Mouse (Mus musculus) heart, embryonic 15.5 days (tissue): ENCODE measurements around the gene Shcbp1l. TPM values are rescaled to one million over a fixed set of nuclear protein-coding genes. Genes with fewer than 3 reads are reported as not detected.
"Not testable (repeated sequence)": the region's sequence is repeated elsewhere in the genome, so short reads cannot be mapped to it uniquely, and the experiment has no call there.

Experiments used
- ATAC-seq: fragments of 200-750 bp; cut with Nextera tagmentation; replicated peaks from 2 replicates; pipeline ENCODE4 v1.8.0; 2017; ENCODE audit warnings: low read depth, moderate TSS enrichment; ENCODE audit not compliant: insufficient number of reproducible peaks, insufficient read depth, low FRiP score
- H3K27ac ChIP-seq: fragments of 300-500 bp; sonication (generic); 2 replicates; pipeline ENCODE4 v1.5.1; 2015; ENCODE audit warnings: mild to moderate bottlenecking, inconsistent platforms
- H3K27me3 ChIP-seq: fragments of 300-500 bp; sonication (generic); 2 replicates; pipeline ENCODE4 v1.6.1; 2015; ENCODE audit warnings: inconsistent platforms
- H3K36me3 ChIP-seq: fragments of 300-500 bp; sonication (generic); 2 replicates; pipeline ENCODE4 v1.6.1; 2015; ENCODE audit warnings: mild to moderate bottlenecking, inconsistent platforms
- H3K4me1 ChIP-seq: fragments of 300-500 bp; sonication (generic); replicated peaks from 2 replicates; pipeline ENCODE4 v1.6.1; 2015; ENCODE audit warnings: inconsistent platforms
- H3K4me2 ChIP-seq: fragments of 300-500 bp; sonication (generic); 2 replicates; pipeline ENCODE4 v1.6.1; 2015; ENCODE audit warnings: inconsistent platforms, mild to moderate bottlenecking, moderate library complexity
- H3K4me3 ChIP-seq: fragments of 300-500 bp; sonication (generic); 2 replicates; pipeline ENCODE4 v1.5.1; 2015; ENCODE audit warnings: mild to moderate bottlenecking, inconsistent platforms
- H3K9ac ChIP-seq: fragments of 300-500 bp; sonication (generic); 2 replicates; pipeline ENCODE4 v1.6.1; 2015; ENCODE audit warnings: mild to moderate bottlenecking, inconsistent platforms
- H3K9me3 ChIP-seq: fragments of 300-500 bp; sonication (generic); replicated peaks from 2 replicates; pipeline ENCODE4 v1.6.1; 2016; ENCODE audit warnings: inconsistent platforms
- WGBS: fragments of 180-500 bp; shearing (Covaris S2); methylation state at CpG from one replicate; pipeline ENCODE4 v1.1.7; 2015; ENCODE audit warnings: mixed read lengths; 5-methylcytosine and 5-hydroxymethylcytosine counted together
- polyA plus RNA-seq: library from polyadenylated mRNA; unstranded; fragments of >200 nt; fragmentation: Nextera tagmentation; extraction: Ambion mirVana; gene quantifications from 2 replicates; pipeline ENCODE4 v1.2.1, GENCODE M21; 2015

Shcbp1l gene
- 0.25 TPM in 1 of 2 replicates, not detected in the other for polyA plus RNA-seq

- H3K4me1 ChIP-seq, result peaks cover 14% of the 10 kb centered on the region
- peak within 1 kb of the TSS; percentile 59 for H3K9ac ChIP-seq
- H3K4me3 ChIP-seq, result peak within 1 kb of the TSS; percentile 64
- H3K27me3 ChIP-seq, result peaks cover 13% of the 10 kb centered on the region
- ATAC-seq, result peak; percentile 74
- no peaks in the 10 kb centered on the region for H3K9me3 ChIP-seq
- no peaks in the 10 kb centered on the region for H3K36me3 ChIP-seq
- H3K4me2 ChIP-seq, result peak within 1 kb of the TSS; percentile 99
- no peak within 1 kb of the TSS for H3K27ac ChIP-seq
- 4% methylated on average over 60 of the region's 60 CpGs for WGBS
Measured at GRCm38 (mm10) chr1:153424770-153425584, at the start of gene Shcbp1l. Gene Shcbp1l, plus strand, starts transcription at chr1:153425162.

GRCm38 (mm10) chr1:153376446-153376845, 48.5 kb upstream of the Shcbp1l start:
- Histone ChIP-seq H3K4me3 (no peak overlapping the region), H3K4me2 (no peak overlapping the region), H3K27me3 (no peaks in the 10 kb centered on the region), H3K9ac (no peak overlapping the region), H3K36me3 (no peaks in the 10 kb centered on the region), H3K27ac (no peak overlapping the region), H3K9me3 (no peaks in the 10 kb centered on the region), H3K4me1 (no peaks in the 10 kb centered on the region; the same call in 1 of the 2 replicates)
- 49% methylated on average over 6 of the region's 6 CpGs for WGBS
- ATAC-seq, result no peak

- Histone ChIP-seq H3K36me3 (no peaks in the 10 kb centered on the region), H3K9ac (no peak overlapping the region), H3K9me3 (no peaks in the 10 kb centered on the region), H3K4me3 (no peak overlapping the region), H3K27ac (no peak overlapping the region), H3K4me2 (no peak overlapping the region), H3K27me3 (no peaks in the 10 kb centered on the region), H3K4me1 (no peaks in the 10 kb centered on the region; the same call in 1 of the 2 replicates)
- ATAC-seq, result no peak
- 52% methylated on average over 6 of the region's 6 CpGs for WGBS
Measured at GRCm38 (mm10) chr1:153378587-153378986, 46.4 kb upstream of the Shcbp1l start.

DNA sequence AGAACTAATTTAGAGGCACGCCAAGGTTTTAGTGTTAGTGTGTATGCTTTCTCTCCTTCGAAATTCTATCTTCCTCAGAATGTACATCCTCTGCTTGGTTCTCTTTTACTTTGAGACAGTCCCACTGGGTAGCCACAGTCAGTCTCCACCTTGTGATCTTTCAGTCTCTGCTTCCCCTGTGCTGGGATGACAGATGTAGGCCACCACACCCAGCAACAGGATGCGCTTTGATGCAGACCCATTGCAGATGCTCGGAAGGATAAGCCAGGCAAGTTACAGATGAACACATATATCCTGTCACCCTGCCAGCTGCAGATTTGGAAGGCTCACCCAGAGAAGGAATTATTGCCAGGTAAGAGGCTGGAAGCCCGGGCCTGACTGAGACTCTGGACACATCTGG, 45.1 kb upstream of the Shcbp1l start:
- no peaks in the 10 kb centered on the region for H3K36me3 ChIP-seq
- H3K9ac ChIP-seq, result no peak overlapping the region
- 79% methylated on average over 5 of the region's 5 CpGs for WGBS
- H3K4me1 ChIP-seq, result no peaks in the 10 kb centered on the region; the same call in 1 of the 2 replicates
- H3K27ac ChIP-seq, result no peak overlapping the region
- no peak overlapping the region for H3K4me3 ChIP-seq
- ATAC-seq, result no peak
- H3K9me3 ChIP-seq, result no peaks in the 10 kb centered on the region
- H3K4me2 ChIP-seq, result no peak overlapping the region
- no peaks in the 10 kb centered on the region for H3K27me3 ChIP-seq

GRCm38 (mm10) chr1:153380746-153381282, 44.1 kb upstream of the Shcbp1l start:
- no peak overlapping the region for H3K4me2 ChIP-seq

DNA sequence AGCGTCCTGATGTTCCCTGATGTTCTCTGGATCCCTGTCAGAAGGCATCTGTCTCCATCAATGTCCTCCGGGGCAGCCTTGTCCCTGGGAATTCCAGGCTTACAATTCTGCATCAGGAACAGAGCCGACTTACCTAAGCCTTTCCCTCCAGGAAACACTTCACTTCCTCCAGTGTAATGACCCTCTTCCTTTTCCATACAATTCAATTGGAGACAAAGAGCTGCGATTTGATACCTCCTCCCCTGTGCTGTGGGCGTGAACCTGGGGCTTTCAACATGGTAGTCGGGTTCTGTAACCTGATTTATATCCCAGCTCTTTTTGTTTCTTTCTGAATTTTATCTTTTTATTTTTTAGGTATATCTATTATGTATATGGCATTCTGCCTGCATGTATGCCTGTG, 39.9 kb upstream of the Shcbp1l start:
- ATAC-seq, result no peak
- WGBS, result 57% methylated on average over 6 of the region's 6 CpGs
- H3K4me1 ChIP-seq, result peaks cover 5% of the 10 kb centered on the region

More at GRCm38 (mm10) chr1:153380746-153381282, 44.1 kb upstream of the Shcbp1l start:
- no peak for ATAC-seq
- no peak overlapping the region for H3K9ac ChIP-seq
- H3K4me1 ChIP-seq, result no peaks in the 10 kb centered on the region; the same call in 1 of the 2 replicates
- H3K27ac ChIP-seq, result no peak overlapping the region
- H3K9me3 ChIP-seq, result no peaks in the 10 kb centered on the region
- no peak overlapping the region for H3K4me3 ChIP-seq
- H3K36me3 ChIP-seq, result no peaks in the 10 kb centered on the region
- 86% methylated on average over 9 of the region's 9 CpGs for WGBS
- no peaks in the 10 kb centered on the region for H3K27me3 ChIP-seq

GRCm38 (mm10) chr1:153385661-153386060, 39.3 kb upstream of the Shcbp1l start:
- WGBS, result 82% methylated on average over 5 of the region's 5 CpGs
- not testable (repeated sequence) for H3K27ac ChIP-seq, H3K4me2 ChIP-seq, H3K27me3 ChIP-seq, ATAC-seq, H3K4me1 ChIP-seq, H3K36me3 ChIP-seq, H3K9ac ChIP-seq, H3K9me3 ChIP-seq, H3K4me3 ChIP-seq

More for the DNA sequence above, 39.9 kb upstream of the Shcbp1l start:
- Histone ChIP-seq H3K36me3 (no peaks in the 10 kb centered on the region), H3K9ac (no peak overlapping the region), H3K27ac (no peak overlapping the region), H3K4me2 (no peak overlapping the region), H3K4me3 (no peak overlapping the region), H3K9me3 (no peaks in the 10 kb centered on the region), H3K27me3 (no peaks in the 10 kb centered on the region)

GRCm38 (mm10) chr1:153386271-153387069, 38.5 kb upstream of the Shcbp1l start:
- Histone ChIP-seq H3K27ac (no peak overlapping the region), H3K4me3 (no peak overlapping the region), H3K9ac (no peak overlapping the region), H3K4me1 (peaks cover 5% of the 10 kb centered on the region), H3K27me3 (no peaks in the 10 kb centered on the region), H3K9me3 (no peaks in the 10 kb centered on the region), H3K4me2 (peak overlapping the region; percentile 36; the same call in 1 of the 2 replicates), H3K36me3 (no peaks in the 10 kb centered on the region)
- peak; percentile 79 for ATAC-seq
- 46% methylated on average over 25 of the region's 25 CpGs for WGBS

DNA sequence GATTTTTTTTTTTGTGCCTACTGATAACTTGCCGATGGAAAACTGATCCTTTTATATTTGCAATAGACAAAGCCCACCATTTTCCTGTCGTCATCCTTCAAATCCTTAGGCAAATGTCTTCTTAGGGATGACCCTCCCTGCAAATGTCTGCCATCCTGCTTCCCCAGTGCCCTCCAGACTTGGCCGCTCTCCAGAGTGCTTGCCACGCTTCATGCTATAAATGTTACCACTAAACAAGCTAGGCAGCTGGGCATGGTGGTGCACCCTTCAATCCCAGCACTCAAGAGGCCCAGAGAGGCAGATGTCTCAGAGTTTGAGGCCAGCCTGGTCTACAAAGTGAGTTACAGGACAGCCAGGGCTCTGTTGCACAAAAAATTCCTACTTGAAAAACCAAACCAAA, 29.3 kb upstream of the Shcbp1l start:
- H3K9me3 ChIP-seq, ATAC-seq, H3K4me3 ChIP-seq, H3K4me2 ChIP-seq, H3K27ac ChIP-seq, H3K4me1 ChIP-seq, H3K9ac ChIP-seq, H3K27me3 ChIP-seq, H3K36me3 ChIP-seq: not testable (repeated sequence)
- 76% methylated on average over 4 of the region's 4 CpGs for WGBS

DNA sequence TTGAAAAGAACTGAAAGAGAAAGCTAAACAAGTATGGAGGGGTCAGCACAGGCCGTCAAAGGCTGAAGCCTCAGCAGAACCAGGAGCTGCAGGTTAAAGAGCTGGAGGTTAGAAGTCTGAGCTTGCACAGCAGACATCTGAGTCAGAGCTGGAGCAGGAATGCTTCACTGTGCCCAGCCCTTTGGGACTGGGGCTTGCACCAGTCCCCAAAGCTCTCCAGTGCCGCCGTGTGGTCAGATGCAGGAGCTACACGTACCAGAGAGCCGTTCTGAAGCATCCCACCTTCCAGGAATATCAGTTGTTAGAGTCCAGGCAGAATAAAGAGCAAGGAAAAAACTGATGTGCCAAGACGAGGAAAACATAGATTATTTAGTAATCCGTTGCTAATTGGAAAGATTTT, 23.2 kb upstream of the Shcbp1l start:
- Histone ChIP-seq H3K4me2 (no peak overlapping the region), H3K9me3 (no peaks in the 10 kb centered on the region), H3K27ac (no peak overlapping the region), H3K4me3 (no peak overlapping the region), H3K9ac (no peak overlapping the region), H3K27me3 (no peaks in the 10 kb centered on the region), H3K36me3 (no peaks in the 10 kb centered on the region), H3K4me1 (no peaks in the 10 kb centered on the region)
- 1% methylated on average over 7 of the region's 7 CpGs for WGBS
- ATAC-seq, result no peak; the same call in 1 of the 2 replicates

DNA sequence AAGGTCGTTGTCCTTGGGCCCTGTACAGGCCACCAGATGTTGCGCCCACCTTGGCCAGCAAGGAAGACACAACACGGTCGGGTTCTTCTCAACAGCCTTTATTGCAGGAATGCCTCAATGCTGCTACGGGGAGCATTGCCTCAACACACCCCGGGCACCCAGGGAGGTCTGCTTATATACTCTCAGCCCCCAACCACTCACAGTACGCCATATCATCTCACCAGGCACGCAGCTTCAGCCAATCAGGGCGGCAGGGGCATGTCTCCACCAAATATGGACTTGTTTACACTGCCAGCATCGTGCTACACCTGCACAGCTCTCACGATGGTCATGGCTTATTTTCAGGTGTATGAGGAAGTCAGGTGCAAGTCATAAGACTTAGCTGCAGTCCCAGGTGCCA, 17.3 kb upstream of the Shcbp1l start:
- not testable (repeated sequence) for H3K4me1 ChIP-seq, H3K27me3 ChIP-seq, H3K27ac ChIP-seq, H3K9me3 ChIP-seq, ATAC-seq, H3K4me3 ChIP-seq, H3K9ac ChIP-seq, H3K36me3 ChIP-seq, H3K4me2 ChIP-seq
- WGBS, result 81% methylated on average over 11 of the region's 11 CpGs
